Mouse (Mus musculus) 3134 (cell line): ENCODE measurements around the gene Blmh.

ENCODE experiments used
- DNase-seq: peaks from one replicate; pipeline ENCODE4 v3.0.0-alpha.2; 2011; ENCODE audit warnings: low spot score; ENCODE audit not compliant: insufficient read length; ENCODE audit errors: extremely low read depth

Gene Blmh

GRCm38 (mm10) chr11:76924759-76925236 lies at the start of gene Blmh:
Gene Blmh (plus strand): TSS chr11:76924809.
- DNase-seq: no peak

GRCm38 (mm10) chr11:76879816-76880215 lies 44.8 kb upstream of the Blmh start:
- no peak for DNase-seq

GRCm38 (mm10) chr11:76884451-76884850 lies 40.2 kb upstream of the Blmh start:
- no peak for DNase-seq

- DNase-seq: no peak
Measured at GRCm38 (mm10) chr11:76889339-76890164, 35.1 kb upstream of the Blmh start.

GRCm38 (mm10) chr11:76891171-76891570 lies 33.4 kb upstream of the Blmh start:
- no peak for DNase-seq

GRCm38 (mm10) chr11:76891738-76892349 lies 32.8 kb upstream of the Blmh start:
- no peak for DNase-seq

GRCm38 (mm10) chr11:76892972-76893371 lies 31.6 kb upstream of the Blmh start:
- no peak for DNase-seq

GRCm38 (mm10) chr11:76893570-76893969 lies 31.0 kb upstream of the Blmh start:
- DNase-seq: no peak

- DNase-seq: peak; percentile 22
Measured at GRCm38 (mm10) chr11:76894240-76894639, 30.4 kb upstream of the Blmh start.

GRCm38 (mm10) chr11:76896360-76896759 lies 28.2 kb upstream of the Blmh start:
- no peak for DNase-seq

- DNase-seq: no peak
Measured at GRCm38 (mm10) chr11:76897126-76897525, 27.5 kb upstream of the Blmh start.

- no peak for DNase-seq
Measured at GRCm38 (mm10) chr11:76897871-76898270, 26.7 kb upstream of the Blmh start.

- DNase-seq: no peak
Measured at GRCm38 (mm10) chr11:76898751-76899150, 25.9 kb upstream of the Blmh start.

- DNase-seq: peak; percentile 35
Measured at GRCm38 (mm10) chr11:76899758-76900738, 24.6 kb upstream of the Blmh start.

- DNase-seq: no peak
Measured at GRCm38 (mm10) chr11:76901579-76902361, 22.8 kb upstream of the Blmh start, which contains the start of gene Tmigd1. Gene Tmigd1 (plus strand): TSS chr11:76902159.

- DNase-seq: no peak
Measured at GRCm38 (mm10) chr11:76904340-76904739, 20.3 kb upstream of the Blmh start.

GRCm38 (mm10) chr11:76908651-76909050 lies 16.0 kb upstream of the Blmh start:
- DNase-seq: no peak

GRCm38 (mm10) chr11:76911325-76912054 lies 13.1 kb upstream of the Blmh start:
- peak; percentile 18 for DNase-seq

- DNase-seq: peak; percentile 38
Measured at GRCm38 (mm10) chr11:76912055-76912395, 12.6 kb upstream of the Blmh start.
